Mouse (Mus musculus) brain, embryonic 14.5 days (tissue): ENCODE measurements at regions not wholly inside any gene's neighbourhood (a gene's known extent, or its start where the extent isn't known, plus 50 kb on each side); places are given as distances from the start of the nearest gene placed in this dataset.

Experiments used
- CTCF ChIP-seq: fragments of 200-500 bp; IDR thresholded peaks from 2 replicates; pipeline ENCODE4 v1.5.1; 2012; ENCODE audit warnings: inconsistent platforms, mild to moderate bottlenecking, moderate library complexity, borderline replicate concordance; ENCODE audit not compliant: insufficient read depth, insufficient read length; ENCODE audit errors: extremely low read depth
- POLR2A ChIP-seq: fragments of 200-500 bp; IDR thresholded peaks from 2 replicates; pipeline ENCODE4 v1.6.1; 2012; ENCODE audit warnings: mild to moderate bottlenecking, inconsistent platforms, borderline replicate concordance; ENCODE audit not compliant: poor library complexity, insufficient read depth, insufficient read length, severe bottlenecking; ENCODE audit errors: extremely low read depth

GRCm38 (mm10) chr15:25509584-25509983, 96.0 kb upstream of the Basp1 start:
- TF ChIP-seq CTCF: no peak
- no peak for TF ChIP-seq POLR2A
